Mouse (Mus musculus) adrenal gland (tissue): ENCODE data around the gene Palm2.

Experiments
- intact Hi-C: fragments of 180-260 bp; cut with DNase I; formaldehyde crosslinking; loops from one replicate; pipeline ENCODE4 v1.15.1; 2025

Gene Palm2

GRCm38 (mm10) chr4:57694356-57695136, 260.5 kb downstream of the Palm2 start:
- intact Hi-C loops, result no loop called here

- intact Hi-C loops, result no loop called here
Observed at GRCm38 (mm10) chr4:57696955-57697354, 262.9 kb downstream of the Palm2 start.

GRCm38 (mm10) chr4:57697918-57698611, 264.0 kb downstream of the Palm2 start:
- intact Hi-C loops, result no loop called here

GRCm38 (mm10) chr4:57701576-57701975, 267.5 kb downstream of the Palm2 start:
- intact Hi-C loops, result no loop called here

- intact Hi-C loops, result no loop called here
Observed at GRCm38 (mm10) chr4:57703574-57704470, 269.8 kb downstream of the Palm2 start.

GRCm38 (mm10) chr4:57704575-57704974, 270.5 kb downstream of the Palm2 start:
- intact Hi-C loops, result no loop called here

- intact Hi-C loops, result no loop called here
Observed at GRCm38 (mm10) chr4:57715849-57716248, 281.8 kb downstream of the Palm2 start.

- intact Hi-C loops, result no loop called here
Observed at GRCm38 (mm10) chr4:57716735-57717134, 282.7 kb downstream of the Palm2 start.

- intact Hi-C loops, result no loop called here
Observed at GRCm38 (mm10) chr4:57717354-57717753, 283.3 kb downstream of the Palm2 start, which contains the start of gene Akap2. Akap2 (plus strand) TSS chr4:57717657.

- intact Hi-C loops, result no loop called here
Observed at GRCm38 (mm10) chr4:57719370-57719769, 285.3 kb downstream of the Palm2 start.

- intact Hi-C loops, result no loop called here
Observed at GRCm38 (mm10) chr4:57720869-57721361, 286.9 kb downstream of the Palm2 start.

- intact Hi-C loops, result no loop called here
Observed at GRCm38 (mm10) chr4:57722296-57722695, 288.2 kb downstream of the Palm2 start.

- intact Hi-C loops, result no loop called here
Observed at GRCm38 (mm10) chr4:57723659-57724058, 289.6 kb downstream of the Palm2 start.

- intact Hi-C loops, result no loop called here
Observed at GRCm38 (mm10) chr4:57725569-57725968, 291.5 kb downstream of the Palm2 start.

GRCm38 (mm10) chr4:57728611-57729183, 294.6 kb downstream of the Palm2 start:
- intact Hi-C loops, result no loop called here

GRCm38 (mm10) chr4:57730047-57730446, 296.0 kb downstream of the Palm2 start:
- intact Hi-C loops, result no loop called here

GRCm38 (mm10) chr4:57730801-57731598, 297.0 kb downstream of the Palm2 start:
- intact Hi-C loops, result no loop called here

GRCm38 (mm10) chr4:57732351-57732750, 298.3 kb downstream of the Palm2 start:
- intact Hi-C loops, result no loop called here

- intact Hi-C loops, result no loop called here
Observed at GRCm38 (mm10) chr4:57733445-57733844, 299.4 kb downstream of the Palm2 start.

GRCm38 (mm10) chr4:57735426-57735825, 301.4 kb downstream of the Palm2 start:
- intact Hi-C loops, result no loop called here
